Mouse (Mus musculus) heart, postnatal 4 days (tissue): ENCODE data around the gene Smoc2. TPM values are rescaled to one million over a fixed set of nuclear protein-coding genes. Genes with fewer than 3 reads are reported as not detected.

ENCODE experiments used
- DNase-seq: peaks from one replicate; pipeline ENCODE4 v3.0.0; 2021
- total RNA-seq, 2 experiments: library from RNA; stranded (reverse); gene quantifications; 2 replicates each; pipeline ENCODE4 v1.2.3; 2021

Smoc2 gene
- total RNA-seq, 2 experiments from 2014 or later, result 23.4 to 28.1 TPM

DNA sequence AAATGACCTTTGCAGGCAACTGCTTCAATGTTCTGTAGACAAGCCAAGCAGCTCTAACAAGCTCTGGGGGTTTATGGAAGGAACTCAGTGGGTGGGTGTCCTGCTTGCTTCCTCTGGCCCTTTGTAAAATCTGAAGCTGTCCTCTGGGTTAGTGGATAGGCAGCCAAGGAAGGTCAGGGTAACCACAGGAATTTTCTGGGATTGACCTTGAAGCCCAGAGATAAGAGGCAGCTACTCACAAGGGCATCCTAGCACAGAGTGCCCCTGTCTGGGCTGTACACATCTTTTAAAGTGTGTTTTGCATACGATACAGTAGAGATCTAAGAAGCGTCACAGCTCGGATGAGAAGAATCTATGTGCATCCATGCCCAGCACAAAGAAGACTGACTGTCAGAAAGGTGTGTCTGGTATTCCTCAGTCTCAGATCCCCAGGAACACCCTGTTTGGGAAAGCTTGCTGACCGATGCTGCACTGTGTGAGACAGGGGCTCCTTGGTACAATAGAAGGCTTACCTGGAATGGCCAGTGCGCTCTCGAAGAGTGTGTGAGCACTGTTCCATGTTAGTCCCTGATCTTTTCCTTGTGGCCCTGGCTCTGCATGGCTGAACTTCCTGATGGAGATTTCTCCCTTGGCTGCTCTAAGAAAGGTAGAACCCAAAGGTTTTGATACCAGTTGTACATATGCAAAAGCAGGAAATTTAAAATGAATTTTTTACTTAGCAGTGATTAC, 69.9 kb downstream of the Smoc2 start:
- no peak for DNase-seq

DNA sequence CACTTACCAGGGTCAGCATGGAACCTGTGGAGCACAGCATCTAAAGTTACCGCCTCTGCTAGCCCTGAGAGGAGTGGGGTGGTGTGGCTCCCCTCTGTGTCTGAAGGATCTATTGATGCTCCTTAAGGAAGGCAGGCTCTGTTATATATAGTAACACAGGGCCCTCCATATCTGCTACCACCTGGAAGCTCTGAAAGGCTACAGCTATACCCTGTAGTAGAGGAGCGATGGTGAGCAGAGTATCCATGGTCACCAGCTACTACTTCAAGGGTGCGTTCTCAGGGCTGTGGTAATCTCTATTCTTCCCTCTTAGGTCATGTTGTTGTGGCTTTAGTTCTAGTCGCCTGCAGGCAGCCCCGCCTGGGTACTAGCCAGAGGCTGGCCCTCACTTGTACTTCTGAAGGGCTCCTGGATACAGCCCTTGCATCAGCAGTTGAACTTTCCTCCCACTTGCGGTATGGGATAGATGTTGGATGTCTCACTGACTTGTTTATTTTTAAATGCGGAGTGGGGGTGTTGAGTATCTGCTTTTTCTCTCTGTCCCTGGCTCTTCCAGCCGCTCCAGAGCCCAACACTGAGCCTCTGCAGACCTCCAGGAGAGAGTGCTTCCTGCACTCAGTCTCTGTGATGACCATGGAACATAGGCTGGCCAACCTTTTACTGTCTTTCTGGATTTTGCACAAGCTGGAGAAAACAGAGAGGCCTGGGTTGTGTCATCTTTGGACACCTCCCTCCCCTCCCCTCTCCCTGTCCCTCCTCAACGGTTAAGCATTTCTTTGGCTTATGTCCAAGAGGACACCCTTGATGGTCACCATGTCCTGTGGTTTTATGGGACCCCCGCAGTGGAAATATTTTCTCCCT, 74.1 kb downstream of the Smoc2 start:
- DNase-seq, result no peak

DNA sequence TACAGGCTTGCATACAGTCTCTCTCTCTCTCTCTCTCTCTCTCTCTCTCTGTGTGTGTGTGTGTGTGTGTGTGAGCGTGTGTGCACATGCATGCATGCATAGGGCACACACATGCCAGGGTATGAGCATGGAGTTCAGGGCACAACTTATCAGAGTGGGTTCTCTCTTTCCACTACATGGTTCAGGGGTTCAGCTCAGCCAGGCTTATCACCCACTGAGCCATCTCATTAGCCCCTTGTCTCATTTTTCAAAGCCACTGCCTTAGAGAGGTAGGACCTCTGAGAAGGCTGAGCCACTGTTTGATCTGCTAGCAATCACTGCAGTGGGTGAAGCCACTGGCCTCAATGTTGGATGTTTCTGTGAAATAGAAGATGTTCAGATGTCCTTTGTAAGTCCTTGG, 82.2 kb downstream of the Smoc2 start:
- DNase-seq, result no peak

DNA sequence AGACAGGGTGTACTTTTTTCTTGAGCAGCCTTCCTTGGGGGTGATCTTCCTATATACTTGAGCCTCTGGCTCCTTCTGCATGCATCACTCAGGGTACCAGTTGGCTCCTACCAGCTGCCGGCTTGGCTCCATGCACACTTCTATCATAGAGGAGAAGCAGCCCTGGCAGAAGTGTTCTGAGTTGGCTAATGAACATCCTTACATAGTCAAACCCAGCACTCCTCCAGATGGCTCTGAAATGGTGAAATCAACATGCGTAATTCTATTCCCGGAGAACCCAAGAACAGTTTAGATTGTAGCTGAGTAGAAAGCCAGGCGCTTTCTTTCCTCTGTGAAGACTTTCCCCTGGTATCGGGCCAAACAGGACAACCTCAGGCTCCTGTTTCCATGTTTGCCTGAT, 91.2 kb downstream of the Smoc2 start:
- no peak for DNase-seq

DNA sequence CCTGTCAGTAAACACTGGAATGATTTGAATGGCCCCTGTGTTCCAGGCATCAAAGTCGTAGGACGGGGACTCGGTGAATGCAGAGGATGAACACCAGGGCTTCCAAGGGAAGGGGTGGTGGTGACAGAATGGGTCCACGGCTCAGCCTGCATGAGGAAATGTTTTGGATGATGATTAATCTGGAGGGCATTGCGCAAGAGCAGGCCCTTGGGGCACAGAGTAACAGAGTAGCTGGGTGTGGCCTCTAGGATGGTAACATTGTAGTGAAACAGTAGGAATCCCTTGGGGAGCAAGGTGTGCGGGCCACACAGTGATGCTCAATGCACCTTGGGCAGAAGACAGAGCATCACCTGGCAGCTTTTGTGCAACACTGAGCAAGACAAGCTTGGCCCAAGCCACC, 92.3 kb downstream of the Smoc2 start:
- DNase-seq, result no peak

DNA sequence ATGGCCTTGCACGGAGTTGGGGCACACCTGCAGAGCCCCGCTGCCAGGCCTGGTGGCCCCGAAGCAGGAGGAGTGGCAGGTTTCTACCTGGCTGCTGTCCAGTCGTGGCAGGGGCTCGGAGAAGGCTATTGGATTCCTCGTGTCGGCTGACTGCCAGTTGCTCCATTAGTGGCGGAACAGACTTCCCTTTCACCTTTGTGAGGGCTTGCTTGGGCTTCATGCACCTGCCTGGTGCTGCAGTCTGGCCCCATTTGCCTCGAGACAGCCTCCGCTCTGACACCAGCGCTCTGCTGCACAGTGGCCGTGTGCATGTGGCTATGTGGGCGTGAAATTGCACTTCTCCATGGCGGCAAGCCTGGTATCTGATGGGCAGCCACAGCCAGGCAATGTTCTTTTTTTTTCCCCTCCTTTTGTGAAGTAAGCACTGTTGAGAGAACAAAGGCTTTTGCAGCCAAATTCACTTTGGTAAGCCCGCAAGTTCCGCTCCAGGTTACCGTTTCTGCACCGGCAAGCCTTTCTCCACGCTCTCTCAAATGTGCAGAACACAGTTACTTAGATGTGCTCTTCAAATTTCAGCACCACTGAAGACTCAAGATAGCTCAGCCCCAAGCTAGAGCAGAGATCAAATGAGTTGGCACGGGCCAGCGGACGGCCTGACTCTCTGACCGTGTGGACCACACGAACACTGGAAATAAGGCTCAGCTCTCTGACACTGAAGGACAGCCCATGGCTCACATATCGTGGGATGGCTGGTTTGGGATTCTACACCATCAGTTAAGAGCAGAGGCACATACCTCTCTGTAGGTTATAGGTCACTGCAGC, 93.2 kb downstream of the Smoc2 start:
- DNase-seq, result no peak

DNA sequence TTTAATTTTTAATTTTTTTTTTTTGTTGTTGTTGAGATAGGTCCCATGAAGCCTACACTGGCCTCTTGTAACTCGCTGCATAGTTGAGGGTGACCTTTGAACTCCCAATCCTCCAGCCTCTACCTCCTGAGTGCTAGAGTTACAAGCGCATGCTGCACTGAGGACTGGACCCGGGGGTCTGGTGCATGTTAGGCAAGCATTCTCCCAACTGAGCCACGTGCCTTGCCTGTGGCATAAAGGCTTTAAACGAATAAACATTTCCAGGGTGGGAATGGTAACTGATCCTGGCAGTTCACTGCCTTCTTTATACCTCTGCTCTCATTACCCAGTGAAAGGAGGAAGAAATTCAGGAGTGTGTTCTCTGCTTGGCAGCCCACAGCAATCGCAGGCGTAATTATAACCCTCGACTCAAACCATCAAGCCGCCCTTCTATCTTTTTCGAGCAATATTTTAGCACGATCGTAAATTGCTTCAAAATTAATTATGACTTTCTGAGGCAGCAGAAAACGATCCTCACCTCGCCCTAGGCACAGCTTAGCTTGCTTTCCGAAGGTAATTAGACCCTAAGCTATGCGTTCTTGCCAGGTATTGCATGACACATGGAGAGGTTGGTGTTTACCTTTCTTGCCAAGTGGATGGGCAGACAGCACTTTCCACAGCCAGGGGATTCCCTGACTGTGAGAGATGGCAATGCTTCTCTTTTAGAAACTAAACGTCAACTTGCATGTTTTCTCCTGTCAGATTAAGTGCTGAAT, 99.6 kb downstream of the Smoc2 start:
- no peak for DNase-seq

DNA sequence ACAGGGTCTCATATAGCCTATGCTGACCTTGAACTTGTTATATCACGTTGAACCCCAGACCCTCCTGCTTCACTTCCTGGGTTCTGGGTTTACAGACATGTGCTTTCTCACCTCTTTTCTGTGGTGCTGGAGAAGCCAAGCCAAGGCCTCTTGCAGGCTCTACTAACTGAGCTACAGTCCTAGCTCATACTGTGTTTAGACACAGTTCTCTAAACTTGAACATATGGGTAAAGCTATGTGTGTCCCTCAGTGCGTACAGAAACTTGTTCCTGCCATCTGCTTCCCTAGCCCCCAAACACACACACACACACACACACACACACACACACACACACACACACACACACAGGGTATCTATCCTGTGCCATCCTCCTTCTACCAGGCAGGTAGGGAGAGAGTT, 100.2 kb downstream of the Smoc2 start:
- DNase-seq, result no peak

DNA sequence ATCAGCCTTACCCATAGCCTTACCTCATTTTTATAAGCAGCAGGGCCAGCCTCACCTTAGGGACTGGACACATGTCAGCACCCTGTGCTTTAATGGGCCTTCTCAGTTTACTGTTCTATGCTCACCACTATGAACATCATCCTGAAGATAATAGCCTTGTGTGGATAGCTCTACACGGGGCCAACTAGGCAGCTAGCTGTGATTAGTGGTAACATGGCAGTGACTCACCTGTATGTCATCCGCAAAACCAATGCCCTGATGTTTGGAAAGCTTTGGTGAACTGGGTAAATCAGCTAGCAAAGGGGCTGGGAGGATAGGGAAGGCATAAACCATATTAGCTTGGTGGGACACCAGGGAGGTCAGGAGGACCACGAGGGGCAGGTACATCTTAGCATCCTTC, 100.7 kb downstream of the Smoc2 start:
- no peak for DNase-seq

DNA sequence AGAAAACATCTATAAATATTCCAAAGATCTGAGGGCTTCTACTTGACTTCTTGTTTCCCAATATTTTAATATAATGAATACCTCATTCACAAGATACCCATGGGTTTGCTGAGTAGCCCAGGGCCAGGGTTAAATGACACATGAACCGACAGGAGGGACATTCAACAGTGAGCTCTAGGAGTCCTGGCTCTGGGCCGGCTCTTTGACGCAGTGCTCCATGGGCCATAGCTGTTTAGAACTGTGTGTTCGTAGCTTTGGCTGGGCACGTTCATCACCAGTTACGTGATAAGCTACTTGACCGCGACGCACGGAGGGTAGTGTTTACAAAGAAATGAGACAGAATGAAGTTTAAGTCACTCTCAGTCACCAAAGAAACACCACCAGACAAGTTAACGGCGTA, 101.2 kb downstream of the Smoc2 start:
- DNase-seq, result no peak

DNA sequence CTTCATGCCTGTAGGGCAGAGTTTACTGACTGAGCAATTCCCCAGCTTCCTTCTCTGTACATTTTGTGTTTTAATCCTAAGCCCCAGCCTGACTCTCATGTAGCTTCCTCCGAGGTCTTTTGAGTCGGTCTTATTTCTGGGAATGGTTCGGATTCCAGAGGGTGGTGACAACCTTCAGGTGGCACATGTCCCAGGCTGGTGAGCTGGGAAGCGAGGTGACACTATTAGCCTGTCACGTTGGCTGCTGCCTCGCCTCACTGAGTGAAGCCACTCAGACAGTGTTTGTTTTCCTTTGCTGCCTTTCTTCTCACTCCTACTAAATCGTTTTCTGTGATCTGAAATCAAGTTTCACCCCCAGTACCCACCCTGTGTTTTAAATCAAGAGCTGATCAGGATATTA, 102.2 kb downstream of the Smoc2 start:
- DNase-seq, result peak; percentile 21

DNA sequence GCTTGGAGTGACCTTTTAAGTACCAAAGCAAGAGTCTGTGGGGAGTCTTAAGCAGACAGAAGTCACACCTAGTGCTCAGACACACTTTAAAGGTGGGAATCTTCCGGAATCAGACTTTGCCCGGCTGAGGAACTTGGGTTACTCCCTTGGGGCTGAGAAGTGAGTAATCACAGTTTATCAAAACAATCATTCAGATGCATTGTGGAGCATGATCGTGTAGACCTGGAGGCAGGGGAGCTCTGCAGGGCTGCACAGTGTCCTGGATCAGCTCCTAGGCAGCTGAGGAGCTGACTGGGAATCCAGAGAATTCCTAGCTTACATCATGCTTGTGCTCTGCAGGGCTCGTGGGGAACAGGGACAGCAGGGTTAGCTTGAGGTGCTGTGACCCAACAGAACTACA, 104.7 kb downstream of the Smoc2 start:
- DNase-seq, result no peak

DNA sequence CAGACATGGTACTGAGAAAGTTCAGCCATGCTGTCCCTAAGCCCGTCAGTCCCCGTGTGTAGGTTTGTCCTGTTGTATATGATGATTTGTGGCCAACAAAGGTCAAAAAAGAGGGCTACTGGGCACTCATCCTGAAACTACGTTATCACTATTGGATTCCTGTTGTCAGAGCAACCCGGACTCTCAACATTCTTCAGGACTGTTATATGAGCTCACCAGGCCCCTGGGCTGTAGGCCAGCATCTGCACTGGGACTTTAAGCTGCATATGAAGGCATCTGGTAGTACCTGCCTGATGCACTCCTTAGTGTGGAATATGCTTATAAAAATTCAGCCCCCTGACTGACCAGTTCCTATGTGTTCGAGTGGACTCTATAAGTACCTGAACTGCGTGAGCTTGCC, 105.7 kb downstream of the Smoc2 start:
- peak; percentile 67 for DNase-seq

DNA sequence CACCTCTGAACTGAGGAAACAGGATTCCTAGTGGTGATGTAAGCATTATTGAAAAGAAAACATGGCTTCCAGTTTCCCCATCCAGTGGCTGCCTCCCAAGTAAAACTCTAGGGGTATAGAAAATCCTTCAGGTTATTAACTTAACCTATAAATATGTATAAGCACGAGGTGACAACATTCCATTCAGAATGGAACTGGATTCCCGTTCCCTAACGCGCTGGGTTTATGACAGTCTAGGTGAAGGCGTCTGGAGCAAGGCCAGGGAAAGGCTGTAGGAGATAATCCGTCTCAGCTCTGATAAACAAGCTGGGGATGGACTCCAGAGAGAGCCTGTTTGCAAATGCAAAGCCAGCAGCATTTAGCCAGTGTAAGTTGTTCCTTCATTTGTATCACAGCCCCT, 108.0 kb downstream of the Smoc2 start:
- no peak for DNase-seq

DNA sequence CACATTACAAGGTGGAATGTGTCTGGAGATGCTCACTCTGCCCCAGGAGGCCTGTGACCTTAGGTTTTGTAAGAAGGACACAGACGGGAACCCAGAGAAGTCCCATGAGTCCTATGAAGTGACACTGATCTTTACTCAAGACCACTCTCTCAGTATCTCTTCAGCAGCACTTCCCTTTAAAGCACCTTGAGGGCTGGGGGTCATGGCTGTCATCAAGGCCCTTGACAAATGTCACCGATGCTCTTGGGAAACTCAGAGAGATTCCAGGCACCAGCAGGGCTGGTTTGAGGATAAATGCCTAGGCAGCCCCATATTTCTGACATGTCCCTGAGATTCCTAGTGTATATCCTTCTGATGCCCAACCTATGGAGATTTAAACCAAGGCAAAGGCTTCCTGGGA, 113.1 kb downstream of the Smoc2 start:
- DNase-seq, result no peak

DNA sequence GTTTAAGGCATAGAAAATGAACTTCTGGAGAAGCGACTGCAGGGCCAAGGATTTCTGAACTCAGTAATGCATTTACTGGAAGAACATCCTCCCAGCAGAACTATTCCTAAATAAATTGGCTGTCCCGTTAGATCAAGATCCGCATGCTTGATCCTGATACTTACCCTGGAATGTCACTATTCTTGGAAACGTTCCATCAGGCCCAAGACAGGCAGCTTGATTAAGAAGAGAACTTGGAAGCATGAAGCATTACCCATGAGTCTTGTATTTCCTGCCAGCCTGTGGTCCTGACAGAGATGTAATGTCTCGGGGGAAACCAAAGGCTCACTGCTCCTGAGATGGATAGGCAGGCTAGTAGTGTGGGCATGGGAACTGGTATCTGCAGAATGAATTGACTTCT, 115.6 kb downstream of the Smoc2 start:
- DNase-seq, result no peak

DNA sequence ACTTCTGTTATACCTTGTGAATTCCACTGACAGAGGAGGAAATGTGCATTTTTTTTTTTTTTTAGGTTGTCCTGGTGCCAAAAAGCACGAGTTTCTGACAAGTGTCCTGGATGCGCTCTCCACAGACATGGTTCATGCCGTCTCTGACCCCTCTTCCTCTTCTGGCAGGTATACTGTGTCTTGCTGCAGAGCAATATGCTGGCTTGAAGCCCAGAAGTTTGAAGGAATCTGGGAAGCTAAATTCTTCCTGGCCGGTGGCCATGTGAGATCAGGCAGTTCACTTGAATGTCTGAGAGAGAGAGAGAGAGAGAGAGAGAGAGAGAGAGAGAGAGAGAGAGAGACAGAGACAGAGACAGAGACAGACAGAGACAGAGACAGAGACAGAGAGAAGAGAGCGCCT, 118.2 kb downstream of the Smoc2 start:
- DNase-seq, result peak; percentile 71

DNA sequence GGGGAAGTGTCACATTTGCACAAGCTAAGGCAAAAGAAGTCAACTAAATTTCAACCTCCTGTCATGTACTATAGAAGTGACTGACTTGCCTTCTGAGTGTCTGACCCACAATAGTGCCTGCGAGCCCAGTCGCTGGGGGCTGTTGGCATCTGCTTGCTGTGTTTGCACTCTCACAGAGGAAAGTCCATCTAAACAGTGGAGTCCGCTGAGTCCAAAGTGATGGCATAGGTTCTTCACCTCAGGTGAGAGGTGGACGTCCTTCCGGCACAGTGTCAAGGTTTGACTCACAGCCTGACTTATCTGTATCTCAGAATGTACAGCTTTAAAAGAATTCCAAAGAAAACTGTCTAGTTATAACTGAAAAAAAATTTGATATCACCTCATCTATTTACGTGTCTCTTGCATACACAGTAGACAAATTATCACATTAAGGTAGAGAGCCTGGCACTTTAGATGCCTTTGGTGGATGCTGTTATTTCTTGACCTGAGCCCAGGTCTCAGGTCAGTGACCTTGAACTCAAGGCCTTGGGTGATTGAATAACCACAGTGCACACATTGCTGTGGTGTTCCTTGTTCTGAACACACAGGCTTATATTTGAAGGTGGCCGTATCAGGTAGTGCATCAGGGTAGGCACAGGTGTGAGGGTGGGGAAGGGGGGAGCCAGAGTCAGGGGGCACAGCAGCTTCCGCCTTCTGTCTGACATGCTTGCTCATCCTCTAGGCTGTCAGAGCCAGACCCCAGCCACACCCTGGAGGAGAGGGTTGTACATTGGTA, 119.5 kb downstream of the Smoc2 start:
- no peak for DNase-seq

DNA sequence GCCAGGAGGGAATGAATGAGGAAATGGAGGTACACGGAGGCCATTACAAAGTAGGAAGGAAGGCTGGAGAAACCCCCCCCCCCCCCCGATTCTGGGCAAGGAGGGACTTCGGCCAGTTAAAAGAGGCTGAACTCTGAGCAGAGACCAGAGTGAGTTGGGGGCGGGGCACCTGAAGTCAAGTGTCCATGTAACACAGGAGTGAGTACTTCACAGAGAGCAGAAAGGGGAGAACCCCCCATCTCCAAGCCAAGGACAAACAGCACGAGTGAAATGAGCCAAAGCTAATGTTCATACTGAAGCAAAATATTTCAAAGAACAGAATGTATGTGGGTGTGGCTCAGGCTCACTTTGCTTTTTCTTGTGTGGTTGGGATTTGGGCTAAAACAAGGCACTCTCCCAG, 121.7 kb downstream of the Smoc2 start:
- no peak for DNase-seq

DNA sequence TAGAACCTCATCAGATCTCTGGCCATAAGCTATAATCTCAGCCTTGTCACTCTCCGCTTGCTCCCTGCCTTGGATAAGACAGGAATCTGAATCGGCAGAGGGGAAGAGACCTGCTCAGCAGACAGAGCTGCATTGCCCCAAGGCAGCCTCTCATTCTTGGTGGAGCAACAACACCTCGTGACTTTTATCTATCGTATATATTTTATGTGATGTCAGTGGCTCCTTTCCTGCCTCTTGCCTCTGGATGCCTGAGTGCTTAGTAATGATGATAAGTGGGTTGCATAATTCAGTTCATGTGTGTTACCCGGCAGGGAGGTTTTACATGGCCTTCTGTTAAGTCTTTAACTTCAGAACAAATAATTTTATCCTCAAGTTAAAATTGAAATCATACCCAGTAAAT, 128.6 kb downstream of the Smoc2 start:
- no peak for DNase-seq

DNA sequence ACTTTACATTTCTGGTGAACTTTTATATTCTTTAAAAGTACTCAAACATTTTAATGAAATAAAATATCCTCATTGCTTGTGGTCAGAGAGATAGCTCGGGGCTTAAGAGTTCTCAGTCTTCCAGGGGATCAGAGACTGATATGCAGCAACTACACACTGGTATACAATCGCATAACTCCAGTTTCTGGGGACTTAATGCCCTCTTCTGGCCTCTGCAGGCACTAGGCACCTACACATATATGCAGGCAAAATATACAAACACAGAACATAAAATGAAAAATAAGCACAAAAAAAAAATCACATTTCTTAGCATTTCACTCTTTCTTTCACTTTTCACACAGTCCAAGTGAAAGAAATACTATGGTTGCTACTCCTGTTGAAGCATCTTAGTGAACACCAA, 133.2 kb downstream of the Smoc2 start:
- no peak for DNase-seq

DNA sequence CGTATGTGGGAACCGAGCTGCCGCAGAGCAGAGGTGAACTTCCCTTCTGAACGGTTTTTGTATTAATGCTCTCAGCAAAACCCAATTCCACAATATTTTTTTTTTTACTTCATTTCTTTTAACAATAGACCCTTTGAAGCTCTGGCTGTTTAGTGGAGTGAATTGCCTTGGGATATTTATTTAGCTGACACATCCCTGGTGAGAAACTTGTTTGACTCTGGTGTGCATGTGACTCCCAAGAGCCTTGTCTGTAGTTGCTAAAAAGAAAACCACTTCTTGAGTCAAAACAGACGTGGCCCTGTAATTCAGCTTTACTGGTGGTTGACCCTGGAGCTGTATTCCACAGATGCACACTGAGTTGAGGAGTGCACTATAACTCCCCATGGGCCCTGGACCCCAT, 135.2 kb downstream of the Smoc2 start:
- no peak for DNase-seq
